Mouse (Mus musculus): ENCODE results near the gene Camk2d. TPM values are rescaled to one million over a fixed set of nuclear protein-coding genes. Genes with fewer than 3 reads are reported as not detected.

Camk2d gene
- total and polyA plus RNA-seq, 2 experiments from 2014 or later, result 95.3 to 178 TPM

DNA sequence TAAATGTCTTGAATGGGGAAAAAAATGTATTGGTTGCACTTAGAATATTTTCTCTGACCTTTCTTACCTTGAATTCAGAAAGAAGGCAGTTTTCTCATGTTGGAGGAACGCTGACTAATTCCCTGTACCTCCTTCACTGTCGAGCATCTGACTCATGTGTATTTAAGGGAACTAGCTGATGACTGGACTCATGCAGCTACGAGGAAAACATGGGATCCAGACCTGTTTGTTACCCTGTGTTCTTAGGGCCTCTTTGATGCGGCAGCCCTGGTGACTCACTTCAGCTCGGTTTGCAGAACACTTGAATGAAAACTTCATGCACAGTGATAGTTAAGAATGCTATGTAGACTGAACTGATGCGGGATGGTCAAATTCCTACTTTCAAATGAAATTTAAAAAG is 64.9 kb downstream of the Camk2d start:
- DNase-seq (ENCODE audit: low spot score), result no peak
- no peak for TF ChIP-seq CTCF (IDR thresholded peaks at IDR 0.05; ENCODE audit: low read depth)
- no peaks in the 10 kb centered on the region for H3K36me3 ChIP-seq (ENCODE audit: insufficient read depth, low read length)
- no peaks in the 10 kb centered on the region for H3K4me1 ChIP-seq (ENCODE audit: insufficient read depth, low read length)
- no peak overlapping the region for H3K4me3 ChIP-seq (ENCODE audit: low read length)
- ATAC-seq, result no peak
- H3K4me2 ChIP-seq (ENCODE audit: low read depth, low read length), result no peak overlapping the region
- no peaks in the 10 kb centered on the region for H3K27me3 ChIP-seq (ENCODE audit: insufficient read depth, low read length)
- WGBS, result 86% methylated on average over 6 of the region's 6 CpGs
- H3K27ac ChIP-seq, result no peak overlapping the region
- H3K9ac ChIP-seq (replicated peaks; ENCODE audit: low read length), result no peak overlapping the region
- no peaks in the 10 kb centered on the region for H3K9me3 ChIP-seq (ENCODE audit: low read length)

DNA sequence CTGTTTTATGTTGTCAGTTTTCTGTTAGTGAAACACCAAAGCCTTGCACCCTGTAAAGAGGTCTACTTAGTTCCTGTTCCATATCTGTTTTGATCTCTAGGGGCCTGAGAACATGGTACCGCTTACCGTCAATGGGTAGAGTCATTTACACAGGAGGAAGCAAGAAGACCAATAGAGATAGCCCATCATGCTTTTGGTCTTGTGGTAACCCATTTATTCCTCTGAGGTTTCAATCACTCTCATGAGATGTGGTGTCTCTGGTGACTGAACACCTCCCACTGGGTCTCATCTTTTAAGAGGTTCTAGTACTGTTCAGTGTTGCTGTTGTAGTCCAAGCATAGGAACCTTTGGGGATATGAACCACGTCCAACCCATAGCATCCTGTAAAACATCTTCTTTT is 65.8 kb downstream of the Camk2d start:
- no peak overlapping the region for H3K4me3 ChIP-seq (ENCODE audit: low read length)
- H3K27ac ChIP-seq, result no peak overlapping the region
- H3K4me2 ChIP-seq (ENCODE audit: low read depth, low read length), result no peak overlapping the region
- no peak overlapping the region for H3K9ac ChIP-seq (replicated peaks; ENCODE audit: low read length)
- WGBS, result 97% methylated on average over 3 of the region's 3 CpGs
- H3K27me3 ChIP-seq (ENCODE audit: insufficient read depth, low read length), result no peaks in the 10 kb centered on the region
- ATAC-seq, result no peak
- no peaks in the 10 kb centered on the region for H3K4me1 ChIP-seq (ENCODE audit: insufficient read depth, low read length)
- no peaks in the 10 kb centered on the region for H3K9me3 ChIP-seq (ENCODE audit: low read length)
- DNase-seq (ENCODE audit: low spot score), result no peak
- no peaks in the 10 kb centered on the region for H3K36me3 ChIP-seq (ENCODE audit: insufficient read depth, low read length)
- TF ChIP-seq CTCF (IDR thresholded peaks at IDR 0.05; ENCODE audit: low read depth), result no peak

DNA sequence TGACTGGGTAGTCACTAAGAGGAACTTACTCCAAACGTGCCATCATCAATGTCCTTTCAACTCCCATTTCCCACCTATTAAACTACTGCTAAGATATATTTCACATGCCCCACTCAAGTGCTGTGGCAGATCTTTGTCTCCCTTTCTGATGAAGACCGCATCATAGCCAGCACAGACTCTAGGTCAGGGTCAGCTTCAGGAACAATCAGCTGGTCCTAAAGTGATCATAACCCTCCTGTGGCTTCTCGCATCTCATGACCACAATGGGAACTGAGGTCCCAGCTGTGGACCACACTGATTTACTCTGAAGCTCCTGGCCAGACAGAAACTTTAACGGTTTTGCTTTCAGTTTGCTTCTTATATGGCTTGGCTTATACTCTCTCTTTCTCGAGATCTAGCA is 67.3 kb downstream of the Camk2d start:
- H3K4me3 ChIP-seq (ENCODE audit: low read length), result no peak overlapping the region
- no peak for ATAC-seq
- TF ChIP-seq CTCF (IDR thresholded peaks at IDR 0.05; ENCODE audit: low read depth), result no peak
- H3K27me3 ChIP-seq (ENCODE audit: insufficient read depth, low read length), result no peaks in the 10 kb centered on the region
- H3K4me2 ChIP-seq (ENCODE audit: low read depth, low read length), result no peak overlapping the region
- no peak for DNase-seq (ENCODE audit: low spot score)
- WGBS, result 72% methylated on average over 5 of the region's 5 CpGs
- no peaks in the 10 kb centered on the region for H3K36me3 ChIP-seq (ENCODE audit: insufficient read depth, low read length)
- peaks cover 13% of the 10 kb centered on the region; the same call in 1 of the 2 replicates for H3K4me1 ChIP-seq (ENCODE audit: insufficient read depth, low read length)
- no peaks in the 10 kb centered on the region for H3K9me3 ChIP-seq (ENCODE audit: low read length)
- no peak overlapping the region for H3K9ac ChIP-seq (replicated peaks; ENCODE audit: low read length)
- no peak overlapping the region; the same call in 1 of the 2 replicates for H3K27ac ChIP-seq

DNA sequence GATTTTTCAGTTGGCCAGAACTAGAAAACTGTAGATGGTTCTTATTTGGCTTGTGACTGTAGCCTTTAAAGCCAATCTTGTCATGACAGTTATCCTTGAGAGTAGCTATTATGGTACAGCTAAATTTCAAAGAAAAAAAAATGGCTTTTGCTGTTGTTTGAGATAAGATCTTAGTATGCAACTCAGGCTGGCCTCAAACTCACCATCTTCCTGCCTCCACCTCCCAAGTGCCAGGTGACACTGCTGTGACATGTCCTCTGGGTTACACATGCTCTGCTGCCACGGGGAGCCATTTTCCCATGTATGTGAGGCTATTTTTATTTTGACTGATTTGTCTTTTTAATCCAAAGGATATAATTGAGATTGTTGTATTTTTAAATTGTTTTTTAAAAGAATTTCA is 69.8 kb downstream of the Camk2d start:
- Histone ChIP-seq H3K27me3 (ENCODE audit: insufficient read depth, low read length) (no peaks in the 10 kb centered on the region), H3K4me1 (ENCODE audit: insufficient read depth, low read length) (peaks cover 20% of the 10 kb centered on the region; the same call in 1 of the 2 replicates), H3K36me3 (ENCODE audit: insufficient read depth, low read length) (no peaks in the 10 kb centered on the region), H3K9me3 (ENCODE audit: low read length) (no peaks in the 10 kb centered on the region), H3K4me3 (ENCODE audit: low read length) (no peak overlapping the region), H3K27ac (no peak overlapping the region), H3K9ac (replicated peaks; ENCODE audit: low read length) (no peak overlapping the region), H3K4me2 (ENCODE audit: low read depth, low read length) (no peak overlapping the region)
- no peak for TF ChIP-seq CTCF (IDR thresholded peaks at IDR 0.05; ENCODE audit: low read depth)
- no peak for DNase-seq (ENCODE audit: low spot score)
- 94% methylated on average over 1 of the region's 1 CpGs for WGBS
- no peak for ATAC-seq

DNA sequence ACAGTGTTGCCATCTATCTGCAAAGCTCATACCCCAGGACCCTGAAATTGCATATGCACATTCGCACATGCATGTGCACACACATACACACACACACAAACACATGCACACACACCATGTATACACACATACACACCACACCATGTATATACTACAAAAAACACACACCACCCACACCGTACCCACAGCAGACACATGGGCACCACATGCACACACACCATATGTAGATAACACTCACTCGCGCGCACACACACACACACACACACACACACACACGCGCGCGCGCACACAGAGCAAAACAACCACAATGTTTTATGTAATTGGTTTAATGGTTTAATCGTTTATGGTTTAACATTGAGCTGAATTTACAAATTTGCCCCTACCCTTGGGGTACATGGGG is 70.9 kb downstream of the Camk2d start:
- H3K27ac ChIP-seq, result 0 out of 2 replicates have a peak overlapping the region, but pooled peaks have one; percentile 59
- 92% methylated on average over 11 of the region's 11 CpGs for WGBS
- peak; percentile 39; the same call in 1 of the 2 replicates for ATAC-seq

DNA sequence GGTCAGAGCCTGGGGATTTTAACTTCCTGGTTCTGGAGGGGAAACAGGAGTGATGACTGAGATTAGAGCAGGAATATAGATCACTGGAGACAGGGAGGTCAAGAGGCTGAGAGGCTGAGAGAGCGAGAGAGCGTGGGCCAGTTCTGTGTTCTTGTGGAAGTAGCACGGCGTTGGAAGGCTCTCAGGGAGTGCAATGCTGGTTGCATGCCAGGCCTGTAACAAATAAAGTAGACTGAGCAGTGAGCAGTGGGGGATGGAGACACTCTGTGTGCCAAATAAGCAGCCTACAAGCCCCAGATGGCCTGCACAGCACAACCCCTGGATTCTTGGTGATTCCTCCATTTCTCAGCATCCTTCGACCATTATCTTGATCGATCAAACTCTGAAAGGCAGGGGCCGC is 71.3 kb downstream of the Camk2d start:
- ATAC-seq, result peak; percentile 69
- peak overlapping the region; percentile 59 for H3K27ac ChIP-seq
- no peaks in the 10 kb centered on the region for H3K36me3 ChIP-seq (ENCODE audit: insufficient read depth, low read length)
- 38% methylated on average over 7 of the region's 7 CpGs for WGBS
- no peak for TF ChIP-seq CTCF (IDR thresholded peaks at IDR 0.05; ENCODE audit: low read depth)
- H3K9me3 ChIP-seq (ENCODE audit: low read length), result no peaks in the 10 kb centered on the region
- no peak overlapping the region for H3K9ac ChIP-seq (replicated peaks; ENCODE audit: low read length)
- no peaks in the 10 kb centered on the region for H3K27me3 ChIP-seq (ENCODE audit: insufficient read depth, low read length)
- no peak overlapping the region for H3K4me2 ChIP-seq (ENCODE audit: low read depth, low read length)
- peak; percentile 76 for DNase-seq (ENCODE audit: low spot score)
- peaks cover 24% of the 10 kb centered on the region; the same call in 1 of the 2 replicates for H3K4me1 ChIP-seq (ENCODE audit: insufficient read depth, low read length)
- H3K4me3 ChIP-seq (ENCODE audit: low read length), result no peak overlapping the region

More for the DNA sequence above, 70.9 kb downstream of the Camk2d start:
- H3K4me1 ChIP-seq (ENCODE audit: insufficient read depth, low read length), result peaks cover 24% of the 10 kb centered on the region; the same call in 1 of the 2 replicates
- H3K9ac ChIP-seq (replicated peaks; ENCODE audit: low read length), result no peak overlapping the region
- DNase-seq (ENCODE audit: low spot score), result no peak
- no peak overlapping the region for H3K4me3 ChIP-seq (ENCODE audit: low read length)
- H3K4me2 ChIP-seq (ENCODE audit: low read depth, low read length), result no peak overlapping the region
- no peaks in the 10 kb centered on the region for H3K36me3 ChIP-seq (ENCODE audit: insufficient read depth, low read length)
- no peak for TF ChIP-seq CTCF (IDR thresholded peaks at IDR 0.05; ENCODE audit: low read depth)
- no peaks in the 10 kb centered on the region for H3K9me3 ChIP-seq (ENCODE audit: low read length)
- no peaks in the 10 kb centered on the region for H3K27me3 ChIP-seq (ENCODE audit: insufficient read depth, low read length)

DNA sequence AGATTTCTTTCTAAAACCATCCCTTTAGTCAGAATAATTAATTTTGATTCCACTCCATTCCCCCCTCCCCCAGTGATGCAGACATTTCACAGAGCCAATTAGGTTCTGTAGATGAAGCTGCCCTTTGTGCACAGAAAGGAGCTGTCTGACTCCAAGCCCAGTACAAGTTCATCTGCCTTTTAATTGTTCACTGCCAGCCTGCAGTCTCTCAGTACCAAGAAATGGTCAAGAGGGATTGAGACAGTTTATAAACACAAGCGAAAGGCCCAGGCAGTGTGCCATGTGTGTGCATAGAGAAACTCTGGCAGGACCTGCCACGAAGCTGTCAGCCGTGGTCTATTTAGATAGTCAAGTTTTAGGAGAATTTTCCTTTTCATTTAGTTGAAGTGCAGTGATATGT is 72.0 kb downstream of the Camk2d start:
- Histone ChIP-seq H3K4me3 (ENCODE audit: low read length) (no peak overlapping the region), H3K4me1 (ENCODE audit: insufficient read depth, low read length) (peaks cover 24% of the 10 kb centered on the region; the same call in 1 of the 2 replicates), H3K27me3 (ENCODE audit: insufficient read depth, low read length) (no peaks in the 10 kb centered on the region), H3K27ac (peak overlapping the region; percentile 59; the same call in 1 of the 2 replicates), H3K4me2 (ENCODE audit: low read depth, low read length) (no peak overlapping the region), H3K9ac (replicated peaks; ENCODE audit: low read length) (no peak overlapping the region), H3K36me3 (ENCODE audit: insufficient read depth, low read length) (no peaks in the 10 kb centered on the region), H3K9me3 (ENCODE audit: low read length) (no peaks in the 10 kb centered on the region)
- ATAC-seq, result peak; percentile 82
- TF ChIP-seq CTCF (IDR thresholded peaks at IDR 0.05; ENCODE audit: low read depth), result no peak
- 37% methylated on average over 3 of the region's 3 CpGs for WGBS
- DNase-seq (ENCODE audit: low spot score), result peak; percentile 74

Measured in hindbrain, postnatal 0 days (tissue).